Mouse (Mus musculus): Measurements from ENCODE around the gene Gm9844.

Gm9844 gene

DNA sequence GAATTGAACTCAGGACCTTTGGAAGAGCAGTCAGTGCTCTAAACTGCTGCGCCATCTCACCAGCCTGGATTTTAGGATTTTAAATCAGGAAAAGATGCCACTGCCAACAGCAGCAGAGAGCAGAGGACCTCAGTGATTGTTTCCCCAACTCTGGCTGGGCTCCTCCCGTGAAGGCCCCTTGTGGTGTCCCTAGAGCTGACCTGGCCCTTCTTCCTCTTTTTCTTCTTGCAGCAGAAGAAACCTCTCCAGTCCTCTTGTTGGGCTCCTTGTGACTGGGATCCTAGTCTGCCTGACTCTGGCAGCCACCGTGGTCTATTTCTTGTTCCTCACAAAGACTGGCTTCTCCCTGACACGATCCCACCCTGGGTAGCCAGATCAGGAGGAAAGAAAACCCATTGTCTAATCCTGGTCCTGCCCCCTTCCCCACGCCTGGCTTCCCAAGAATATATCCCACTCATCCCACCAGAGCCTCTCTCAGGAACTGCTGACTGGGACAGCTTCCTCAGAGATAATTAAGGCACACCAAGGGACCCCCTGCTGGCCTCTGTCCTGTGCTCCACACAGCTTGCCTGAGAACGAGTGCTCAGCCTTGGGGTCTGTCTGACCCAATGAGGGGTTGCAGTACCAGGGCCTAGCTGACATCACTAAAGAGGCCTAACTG lies 5.4 kb upstream of the Gm9844 start:
- H3K4me3 ChIP-seq (replicated peaks; ENCODE audit: low read length), result peak overlapping the region; percentile 37
- H3K27me3 ChIP-seq (ENCODE audit: insufficient read depth, low read length), result peaks cover 8% of the 10 kb centered on the region; the same call in 1 of the 2 replicates
- TF ChIP-seq POU5F1 (IDR thresholded peaks at IDR 0.05; ENCODE audit: borderline replicate concordance, low read length) (no peak), CTCF (conservative IDR thresholded peaks at IDR 0.05; ENCODE audit: low read length) (no peak), NANOG (IDR thresholded peaks at IDR 0.05; ENCODE audit: borderline replicate concordance, low read length) (no peak)

DNA sequence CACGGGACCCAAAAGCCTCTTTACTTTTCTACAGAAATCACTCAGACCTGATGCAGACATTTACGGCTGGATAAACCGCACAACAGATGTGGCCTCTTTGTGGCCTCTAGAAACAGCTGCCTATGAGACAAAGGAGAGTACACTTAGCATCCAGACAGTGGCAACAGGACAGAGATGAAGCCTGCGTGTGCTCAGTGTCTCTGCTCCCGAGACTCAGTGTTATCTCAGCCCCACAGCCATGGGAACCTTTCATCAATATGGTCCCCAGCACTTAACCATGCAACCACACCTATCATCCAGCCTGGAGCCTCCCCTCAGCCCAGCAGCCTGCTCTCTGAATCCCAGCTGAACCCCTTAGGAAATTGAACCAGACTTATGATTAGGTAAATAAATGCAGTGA lies 2.8 kb upstream of the Gm9844 start:
- no peak overlapping the region for H3K4me3 ChIP-seq (replicated peaks; ENCODE audit: low read length)
- TF ChIP-seq CTCF (conservative IDR thresholded peaks at IDR 0.05; ENCODE audit: low read length) (no peak), NANOG (IDR thresholded peaks at IDR 0.05; ENCODE audit: borderline replicate concordance, low read length) (no peak), POU5F1 (IDR thresholded peaks at IDR 0.05; ENCODE audit: borderline replicate concordance, low read length) (no peak)

More for the DNA sequence above, 5.4 kb upstream of the Gm9844 start:
- Histone ChIP-seq H3K9me3 (ENCODE audit: low read length) (no peaks in the 10 kb centered on the region), H3K36me3 (ENCODE audit: insufficient read depth, low read length) (no peaks in the 10 kb centered on the region), H3K4me1 (replicated peaks; ENCODE audit: low read depth, low read length) (peaks cover 60% of the 10 kb centered on the region)

DNA sequence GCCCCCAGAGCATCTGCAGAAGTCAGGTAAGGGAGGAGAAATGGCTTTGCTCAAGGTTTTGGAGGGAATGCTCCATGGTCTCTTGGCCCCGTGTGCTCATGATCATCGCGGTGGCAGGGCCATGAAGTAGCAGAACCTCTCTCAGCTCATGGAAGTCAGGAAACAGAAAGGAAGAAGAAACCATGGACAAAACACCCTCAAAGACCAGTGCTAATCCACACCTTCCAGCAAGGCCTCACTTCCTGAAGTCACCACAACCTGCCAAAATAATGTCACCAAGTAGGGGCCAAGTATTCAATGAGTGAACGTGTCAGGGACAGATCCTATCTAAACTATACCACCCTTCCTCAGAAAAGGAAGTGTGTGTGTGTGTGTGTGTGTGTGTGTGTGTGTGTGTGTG lies 840 bp downstream of the Gm9844 start:
- no peaks in the 10 kb centered on the region for H3K36me3 ChIP-seq (ENCODE audit: insufficient read depth, low read length)
- TF ChIP-seq CTCF (conservative IDR thresholded peaks at IDR 0.05; ENCODE audit: low read length) (no peak), NANOG (IDR thresholded peaks at IDR 0.05; ENCODE audit: borderline replicate concordance, low read length) (no peak), POU5F1 (IDR thresholded peaks at IDR 0.05; ENCODE audit: borderline replicate concordance, low read length) (no peak)
- H3K27me3 ChIP-seq (ENCODE audit: insufficient read depth, low read length), result peaks cover 37% of the 10 kb centered on the region
- H3K4me3 ChIP-seq (replicated peaks; ENCODE audit: low read length), result no peak overlapping the region
- H3K4me1 ChIP-seq (replicated peaks; ENCODE audit: low read depth, low read length), result peaks cover 11% of the 10 kb centered on the region
- H3K9me3 ChIP-seq (ENCODE audit: low read length), result no peaks in the 10 kb centered on the region

More for the DNA sequence above, 2.8 kb upstream of the Gm9844 start:
- no peaks in the 10 kb centered on the region for H3K9me3 ChIP-seq (ENCODE audit: low read length)
- H3K27me3 ChIP-seq (ENCODE audit: insufficient read depth, low read length), result peaks cover 10% of the 10 kb centered on the region
- no peaks in the 10 kb centered on the region for H3K36me3 ChIP-seq (ENCODE audit: insufficient read depth, low read length)
- peaks cover 35% of the 10 kb centered on the region for H3K4me1 ChIP-seq (replicated peaks; ENCODE audit: low read depth, low read length)

DNA sequence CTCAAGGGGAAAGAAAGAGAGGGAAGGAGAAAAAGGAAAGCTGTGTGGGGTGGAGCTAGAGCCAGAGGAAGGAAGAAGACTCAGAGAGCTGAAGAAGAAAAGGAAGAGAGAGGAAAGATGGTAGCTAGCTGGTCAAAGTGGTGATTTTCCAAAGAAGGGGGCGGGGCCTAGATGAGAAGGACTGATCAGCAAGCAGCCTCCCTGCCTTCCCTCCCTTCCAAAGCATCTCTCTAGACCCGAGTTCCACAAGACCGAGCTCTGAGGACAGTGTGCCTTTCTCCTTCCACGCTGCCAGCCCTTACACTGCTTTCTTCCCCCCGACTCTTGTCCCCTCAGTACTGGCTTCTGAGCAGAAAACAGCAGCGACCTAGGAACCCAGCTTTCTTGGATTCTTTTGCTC lies 2.1 kb downstream of the Gm9844 start:
- Histone ChIP-seq H3K27me3 (ENCODE audit: insufficient read depth, low read length) (peaks cover 45% of the 10 kb centered on the region), H3K9me3 (ENCODE audit: low read length) (no peaks in the 10 kb centered on the region), H3K36me3 (ENCODE audit: insufficient read depth, low read length) (no peaks in the 10 kb centered on the region), H3K4me3 (replicated peaks; ENCODE audit: low read length) (no peak overlapping the region), H3K4me1 (replicated peaks; ENCODE audit: low read depth, low read length) (peaks cover 11% of the 10 kb centered on the region)
- TF ChIP-seq POU5F1 (IDR thresholded peaks at IDR 0.05; ENCODE audit: borderline replicate concordance, low read length) (no peak), NANOG (IDR thresholded peaks at IDR 0.05; ENCODE audit: borderline replicate concordance, low read length) (no peak), CTCF (conservative IDR thresholded peaks at IDR 0.05; ENCODE audit: low read length) (no peak)

DNA sequence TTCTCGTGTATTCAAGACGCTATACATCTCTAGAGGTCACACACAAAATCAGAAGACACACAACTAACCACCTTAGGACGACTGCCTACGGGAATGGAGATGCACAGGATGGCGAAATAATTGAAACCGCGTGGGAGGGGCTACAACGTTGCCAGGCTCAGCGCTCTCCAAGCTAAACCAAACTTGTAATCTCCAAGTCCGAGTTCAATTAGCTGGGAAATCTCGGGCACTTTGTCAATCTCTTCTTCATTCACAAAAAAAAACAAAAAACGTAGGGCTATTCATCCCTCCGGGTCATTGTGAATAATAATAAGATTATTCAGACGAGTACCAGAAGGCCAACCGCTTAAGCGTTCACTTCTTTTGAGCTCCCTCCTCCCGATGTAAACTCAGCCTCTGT lies 7.1 kb downstream of the Gm9844 start:
- peaks cover 82% of the 10 kb centered on the region for H3K27me3 ChIP-seq (ENCODE audit: insufficient read depth, low read length)
- peaks cover 28% of the 10 kb centered on the region for H3K4me1 ChIP-seq (replicated peaks; ENCODE audit: low read depth, low read length)
- H3K9me3 ChIP-seq (ENCODE audit: low read length), result no peaks in the 10 kb centered on the region
- TF ChIP-seq CTCF (conservative IDR thresholded peaks at IDR 0.05; ENCODE audit: low read length), result no peak
- no peak for TF ChIP-seq POU5F1 (IDR thresholded peaks at IDR 0.05; ENCODE audit: borderline replicate concordance, low read length)
- TF ChIP-seq NANOG (IDR thresholded peaks at IDR 0.05; ENCODE audit: borderline replicate concordance, low read length), result no peak
- H3K4me3 ChIP-seq (replicated peaks; ENCODE audit: low read length), result no peak overlapping the region; the same call in 1 of the 2 replicates
- H3K36me3 ChIP-seq (ENCODE audit: insufficient read depth, low read length), result no peaks in the 10 kb centered on the region

DNA sequence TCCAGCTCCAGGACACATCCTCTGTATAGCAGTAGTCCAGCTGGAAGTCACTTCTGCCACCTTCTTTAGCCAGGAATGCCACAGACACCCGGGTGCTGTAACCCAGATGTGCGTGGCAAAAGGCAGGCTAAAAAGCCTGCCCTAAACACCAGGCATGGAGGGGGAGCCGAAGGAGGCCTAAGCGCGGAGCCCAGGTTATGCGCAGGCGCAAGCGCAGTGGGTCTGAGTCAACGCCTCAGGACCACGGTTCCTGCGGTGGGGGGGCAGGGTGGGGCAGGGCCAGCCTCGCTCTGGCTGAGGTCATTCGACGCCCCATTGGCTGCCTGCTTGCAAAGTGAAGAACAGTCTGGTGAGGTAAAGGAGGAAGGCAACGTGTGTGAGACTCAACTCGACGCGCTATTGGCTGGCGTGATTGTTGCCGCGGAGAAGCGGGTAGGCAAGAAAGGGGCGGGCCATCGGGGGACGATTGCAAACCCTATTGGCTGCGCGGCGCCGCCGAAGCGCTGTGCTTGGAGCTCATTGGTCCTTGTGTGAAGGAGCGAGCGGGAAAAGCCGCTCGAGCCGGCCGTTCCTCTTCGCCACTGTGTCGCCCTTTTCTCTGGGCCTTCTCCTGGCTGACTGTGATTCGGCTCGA lies 7.6 kb downstream of the Gm9844 start, which contains the start of the genes Lypd4 and Dmrtc2:
TSS of gene Lypd4 (minus strand) at position 410 of the 634 bp plus-strand sequence.
TSS of gene Dmrtc2 (plus strand) at position 526 of the 634 bp plus-strand sequence.
- TF ChIP-seq NANOG (IDR thresholded peaks at IDR 0.05; ENCODE audit: borderline replicate concordance, low read length) (no peak), POU5F1 (IDR thresholded peaks at IDR 0.05; ENCODE audit: borderline replicate concordance, low read length) (no peak), CTCF (conservative IDR thresholded peaks at IDR 0.05; ENCODE audit: low read length) (no peak)
- H3K36me3 ChIP-seq (ENCODE audit: insufficient read depth, low read length), result no peaks in the 10 kb centered on the region
- H3K27me3 ChIP-seq (ENCODE audit: insufficient read depth, low read length), result peaks cover 83% of the 10 kb centered on the region
- peaks cover 28% of the 10 kb centered on the region for H3K4me1 ChIP-seq (replicated peaks; ENCODE audit: low read depth, low read length)
- no peaks in the 10 kb centered on the region for H3K9me3 ChIP-seq (ENCODE audit: low read length)
- peak within 1 kb of the TSS; percentile 23; the same call in 1 of the 2 replicates for H3K4me3 ChIP-seq (replicated peaks; ENCODE audit: low read length)

DNA sequence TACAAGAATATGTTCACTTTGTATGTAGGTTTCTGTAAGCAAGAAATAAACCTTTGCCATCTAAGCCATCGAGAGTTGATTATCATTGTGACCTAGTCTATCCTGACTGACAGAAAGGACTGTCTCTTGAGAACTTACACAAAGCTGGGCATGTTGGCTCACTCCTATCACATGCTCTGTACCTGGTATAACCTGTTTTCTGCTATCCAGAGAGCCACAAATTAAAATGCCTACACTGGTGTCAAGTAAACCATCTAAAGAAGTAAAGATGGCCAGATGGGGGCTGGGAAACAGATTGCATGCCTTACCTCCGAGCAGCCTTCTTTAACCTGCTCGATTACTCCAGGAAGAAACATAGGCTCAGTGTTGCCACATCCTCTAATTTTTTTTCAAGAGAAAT lies 15.6 kb downstream of the Gm9844 start:
- TF ChIP-seq POU5F1 (IDR thresholded peaks at IDR 0.05; ENCODE audit: borderline replicate concordance, low read length) (no peak), CTCF (conservative IDR thresholded peaks at IDR 0.05; ENCODE audit: low read length) (no peak), NANOG (IDR thresholded peaks at IDR 0.05; ENCODE audit: borderline replicate concordance, low read length) (no peak)
- Histone ChIP-seq H3K4me1 (replicated peaks; ENCODE audit: low read depth, low read length) (peaks cover 81% of the 10 kb centered on the region), H3K9me3 (ENCODE audit: low read length) (no peaks in the 10 kb centered on the region), H3K36me3 (ENCODE audit: insufficient read depth, low read length) (no peaks in the 10 kb centered on the region; the same call in 1 of the 2 replicates), H3K27me3 (ENCODE audit: insufficient read depth, low read length) (peaks cover 37% of the 10 kb centered on the region), H3K4me3 (replicated peaks; ENCODE audit: low read length) (no peak overlapping the region)

DNA sequence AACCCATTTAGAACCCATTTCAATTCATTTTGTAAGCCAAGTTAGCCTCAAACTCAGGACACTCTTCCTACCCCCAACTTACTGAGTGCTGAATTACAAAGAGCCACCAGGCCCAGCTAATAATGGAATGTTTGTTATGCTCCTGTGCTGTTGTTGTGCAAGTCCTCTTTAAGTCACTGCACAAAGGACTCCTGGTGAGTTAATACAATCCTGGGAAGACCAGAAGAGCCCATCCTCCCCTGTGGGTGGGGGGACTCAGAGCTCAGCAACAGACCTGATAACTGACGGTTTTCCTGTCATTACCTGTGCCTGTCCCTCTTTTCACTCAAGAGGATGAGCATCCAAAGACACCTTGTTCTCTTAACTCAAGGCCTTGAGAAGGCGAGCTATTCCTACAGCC lies 17.6 kb downstream of the Gm9844 start:
- Histone ChIP-seq H3K36me3 (ENCODE audit: insufficient read depth, low read length) (no peaks in the 10 kb centered on the region; the same call in 1 of the 2 replicates), H3K9me3 (ENCODE audit: low read length) (no peaks in the 10 kb centered on the region), H3K27me3 (ENCODE audit: insufficient read depth, low read length) (peaks cover 18% of the 10 kb centered on the region), H3K4me3 (replicated peaks; ENCODE audit: low read length) (peak overlapping the region; percentile 51), H3K4me1 (replicated peaks; ENCODE audit: low read depth, low read length) (peaks cover 77% of the 10 kb centered on the region)
- peak; percentile 89 for TF ChIP-seq NANOG (IDR thresholded peaks at IDR 0.05; ENCODE audit: borderline replicate concordance, low read length)
- no peak for TF ChIP-seq CTCF (conservative IDR thresholded peaks at IDR 0.05; ENCODE audit: low read length)
- TF ChIP-seq POU5F1 (IDR thresholded peaks at IDR 0.05; ENCODE audit: borderline replicate concordance, low read length), result peak; percentile 85; the same call in 1 of the 2 replicates

Measured in E14TG2a.4 (cell line).